Mouse (Mus musculus): ENCODE data around the gene Eif4b. TPM values are rescaled to one million over a fixed set of nuclear protein-coding genes. Genes with fewer than 3 reads are reported as not detected.

Gene Eif4b
- polyA plus RNA-seq, 1 experiment from 2014 or later = 121 TPM

GRCm38 (mm10) chr15:102112181-102112580 is 38.6 kb downstream of the Eif4b start:
- no peak overlapping the region for H3K4me3 ChIP-seq (replicated peaks)
- no peaks in the 10 kb centered on the region for H3K9me3 ChIP-seq
- peaks cover 87% of the 10 kb centered on the region for H3K36me3 ChIP-seq
- WGBS = 94% methylated on average over 6 of the region's 6 CpGs
- H3K27ac ChIP-seq = no peak overlapping the region
- no peak overlapping the region for H3K4me2 ChIP-seq
- H3K9ac ChIP-seq (replicated peaks) = no peak overlapping the region
- peaks cover 20% of the 10 kb centered on the region for H3K4me1 ChIP-seq (replicated peaks)
- no peak for ATAC-seq (ENCODE audit: insufficient number of reproducible peaks, insufficient read depth, low FRiP score, low TSS enrichment, low read depth)
- peaks cover 3% of the 10 kb centered on the region; the same call in 1 of the 2 replicates for H3K27me3 ChIP-seq

DNA sequence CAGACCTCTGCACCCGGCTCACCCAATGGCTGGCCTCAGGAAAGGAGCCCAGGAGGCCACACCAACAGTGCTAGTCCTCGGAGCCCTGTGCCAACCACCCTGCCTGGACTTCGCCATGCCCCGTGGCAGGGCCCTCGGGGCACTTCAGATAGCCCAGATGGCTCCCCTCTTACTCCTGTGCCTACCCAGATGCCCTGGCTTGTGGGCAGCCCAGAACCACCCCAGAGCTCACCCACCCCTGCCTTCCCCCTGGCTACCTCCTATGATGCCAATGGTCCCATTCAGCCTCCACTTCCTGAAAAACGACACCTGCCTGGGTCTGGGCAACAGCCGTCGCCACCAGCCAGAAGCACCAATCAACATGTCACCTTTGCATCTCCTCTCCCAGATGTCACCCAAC is 39.3 kb downstream of the Eif4b start:
- WGBS = 73% methylated on average over 8 of the region's 8 CpGs
- no peaks in the 10 kb centered on the region for H3K9me3 ChIP-seq
- H3K27me3 ChIP-seq = no peaks in the 10 kb centered on the region
- H3K4me1 ChIP-seq (replicated peaks) = peaks cover 14% of the 10 kb centered on the region
- no peak overlapping the region for H3K27ac ChIP-seq
- H3K4me3 ChIP-seq (replicated peaks) = no peak overlapping the region
- no peak overlapping the region for H3K4me2 ChIP-seq
- peaks cover 91% of the 10 kb centered on the region for H3K36me3 ChIP-seq
- no peak for ATAC-seq (ENCODE audit: insufficient number of reproducible peaks, insufficient read depth, low FRiP score, low TSS enrichment, low read depth)
- H3K9ac ChIP-seq (replicated peaks) = no peak overlapping the region

GRCm38 (mm10) chr15:102113674-102114073 is 40.1 kb downstream of the Eif4b start:
- Histone ChIP-seq H3K4me2 (no peak overlapping the region), H3K27me3 (no peaks in the 10 kb centered on the region), H3K36me3 (peaks cover 95% of the 10 kb centered on the region), H3K4me3 (replicated peaks) (no peak overlapping the region), H3K27ac (no peak overlapping the region), H3K9ac (replicated peaks) (no peak overlapping the region), H3K9me3 (no peaks in the 10 kb centered on the region), H3K4me1 (replicated peaks) (peaks cover 8% of the 10 kb centered on the region)
- 75% methylated on average over 4 of the region's 4 CpGs for WGBS
- no peak for ATAC-seq (ENCODE audit: insufficient number of reproducible peaks, insufficient read depth, low FRiP score, low TSS enrichment, low read depth)

DNA sequence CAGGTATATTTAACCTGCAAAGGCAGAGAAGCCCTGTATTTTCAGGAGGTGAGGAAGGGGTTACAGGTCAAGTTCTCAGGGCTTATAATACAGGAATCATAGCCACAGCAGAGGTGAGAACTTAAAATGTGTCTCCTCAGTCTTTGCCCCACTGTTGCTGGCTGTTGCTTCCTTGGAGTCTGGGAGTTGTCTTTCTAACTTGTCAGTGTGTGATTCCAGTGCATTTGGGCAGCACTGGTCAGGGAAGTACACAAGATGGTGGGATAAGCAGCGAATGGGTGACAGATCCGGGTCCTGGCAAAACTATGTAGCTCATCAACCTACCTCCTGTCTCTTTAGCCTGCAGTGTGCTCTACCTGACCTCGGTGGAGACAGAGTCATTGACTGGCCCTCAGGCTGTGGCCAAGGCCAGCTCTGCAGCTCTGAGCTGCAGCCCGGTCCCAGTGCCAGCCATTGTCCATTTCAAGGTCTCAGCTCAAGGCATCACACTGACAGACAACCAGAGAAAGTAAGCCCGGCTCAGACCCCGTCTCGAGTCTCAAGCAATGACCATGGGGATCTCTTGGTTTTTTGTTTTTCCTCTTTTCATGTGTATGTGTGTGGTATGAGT is 41.2 kb downstream of the Eif4b start:
- Histone ChIP-seq H3K4me3 (replicated peaks) (no peak overlapping the region), H3K27ac (no peak overlapping the region), H3K36me3 (peaks cover 95% of the 10 kb centered on the region), H3K9ac (replicated peaks) (no peak overlapping the region), H3K9me3 (no peaks in the 10 kb centered on the region), H3K27me3 (no peaks in the 10 kb centered on the region), H3K4me2 (no peak overlapping the region), H3K4me1 (replicated peaks) (no peaks in the 10 kb centered on the region; the same call in 1 of the 2 replicates)
- WGBS = 88% methylated on average over 7 of the region's 7 CpGs
- no peak for ATAC-seq (ENCODE audit: insufficient number of reproducible peaks, insufficient read depth, low FRiP score, low TSS enrichment, low read depth)

- Histone ChIP-seq H3K4me2 (no peak overlapping the region), H3K9me3 (no peaks in the 10 kb centered on the region), H3K4me1 (replicated peaks) (no peaks in the 10 kb centered on the region; the same call in 1 of the 2 replicates), H3K36me3 (peaks cover 96% of the 10 kb centered on the region), H3K4me3 (replicated peaks) (no peak overlapping the region), H3K27ac (no peak overlapping the region), H3K9ac (replicated peaks) (no peak overlapping the region), H3K27me3 (no peaks in the 10 kb centered on the region)
- 69% methylated on average over 9 of the region's 9 CpGs for WGBS
- ATAC-seq (ENCODE audit: insufficient number of reproducible peaks, insufficient read depth, low FRiP score, low TSS enrichment, low read depth) = no peak
Observed at GRCm38 (mm10) chr15:102115731-102116231, 42.2 kb downstream of the Eif4b start.

DNA sequence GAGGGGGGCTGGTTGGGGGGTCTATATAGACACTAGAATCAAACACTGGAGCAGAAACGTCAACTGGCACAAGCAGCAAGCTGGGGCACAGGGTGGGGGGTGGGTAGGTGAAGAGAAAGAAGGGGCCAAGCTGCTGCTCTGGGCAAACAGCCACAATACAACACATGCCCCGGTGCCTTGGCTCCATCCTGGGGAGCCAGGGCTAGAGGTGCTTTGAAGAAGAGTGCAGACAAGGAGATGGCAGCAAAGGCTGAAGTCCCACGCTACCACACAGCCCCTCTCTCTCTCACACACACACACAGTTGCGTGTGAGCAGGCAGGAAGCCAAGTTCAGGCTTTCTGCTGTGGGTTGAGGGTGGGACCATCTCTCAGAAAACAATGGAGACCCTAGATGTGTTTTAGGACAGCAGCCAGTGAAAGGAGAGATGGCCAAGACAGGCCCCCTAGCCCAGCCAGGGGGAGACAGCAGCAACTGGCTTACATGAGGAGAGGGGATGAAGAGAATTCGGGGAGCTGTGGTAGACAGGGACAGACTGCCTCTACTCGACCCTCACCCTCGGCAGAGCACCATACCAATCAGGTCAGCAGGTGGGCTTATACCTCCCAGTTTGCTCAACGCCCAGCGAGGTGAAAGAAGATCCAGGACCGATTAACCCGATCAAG is 43.3 kb downstream of the Eif4b start:
- no peak overlapping the region for H3K27ac ChIP-seq
- no peak overlapping the region for H3K4me3 ChIP-seq (replicated peaks)
- no peak overlapping the region for H3K4me2 ChIP-seq
- no peaks in the 10 kb centered on the region; the same call in 1 of the 2 replicates for H3K4me1 ChIP-seq (replicated peaks)
- no peaks in the 10 kb centered on the region for H3K9me3 ChIP-seq
- no peaks in the 10 kb centered on the region for H3K27me3 ChIP-seq
- ATAC-seq (ENCODE audit: insufficient number of reproducible peaks, insufficient read depth, low FRiP score, low TSS enrichment, low read depth) = no peak
- no peak overlapping the region for H3K9ac ChIP-seq (replicated peaks)
- H3K36me3 ChIP-seq = peaks cover 96% of the 10 kb centered on the region
- WGBS = 83% methylated on average over 11 of the region's 11 CpGs

GRCm38 (mm10) chr15:102117461-102118443 is 44.2 kb downstream of the Eif4b start:
- WGBS = 82% methylated on average over 18 of the region's 19 CpGs
- Histone ChIP-seq H3K9me3 (no peaks in the 10 kb centered on the region), H3K36me3 (peaks cover 95% of the 10 kb centered on the region), H3K4me1 (replicated peaks) (no peaks in the 10 kb centered on the region; the same call in 1 of the 2 replicates), H3K9ac (replicated peaks) (no peak overlapping the region), H3K27ac (no peak overlapping the region), H3K27me3 (no peaks in the 10 kb centered on the region), H3K4me3 (replicated peaks) (no peak overlapping the region), H3K4me2 (no peak overlapping the region)
- ATAC-seq (ENCODE audit: insufficient number of reproducible peaks, insufficient read depth, low FRiP score, low TSS enrichment, low read depth) = no peak; the same call in 1 of the 2 replicates

DNA sequence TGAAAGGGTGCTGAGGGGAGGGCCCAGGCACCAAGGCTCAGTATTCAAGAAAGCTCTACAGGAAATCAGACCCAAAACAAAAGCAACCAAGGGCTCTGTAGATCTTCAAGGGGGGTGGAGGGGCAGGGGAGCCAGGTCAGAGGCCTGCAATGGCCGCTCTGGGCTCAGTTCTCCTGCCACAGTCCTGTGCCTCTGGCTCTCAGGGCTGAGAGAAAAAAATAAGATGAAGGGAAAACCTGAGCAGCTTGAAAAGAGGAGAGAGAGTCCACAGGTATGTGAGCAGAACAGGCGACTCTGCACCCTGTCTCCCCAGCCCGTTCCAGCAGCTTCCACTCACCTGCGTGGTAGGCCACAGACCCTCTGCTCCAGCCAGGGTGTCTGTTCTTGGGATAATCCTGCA is 45.0 kb downstream of the Eif4b start:
- H3K9ac ChIP-seq (replicated peaks) = no peak overlapping the region
- H3K9me3 ChIP-seq = no peaks in the 10 kb centered on the region
- no peaks in the 10 kb centered on the region for H3K4me1 ChIP-seq (replicated peaks)
- H3K4me3 ChIP-seq (replicated peaks) = no peak overlapping the region
- no peak overlapping the region for H3K27ac ChIP-seq
- H3K36me3 ChIP-seq = peaks cover 89% of the 10 kb centered on the region
- no peaks in the 10 kb centered on the region for H3K27me3 ChIP-seq
- 90% methylated on average over 4 of the region's 4 CpGs for WGBS
- H3K4me2 ChIP-seq = no peak overlapping the region
- ATAC-seq (ENCODE audit: insufficient number of reproducible peaks, insufficient read depth, low FRiP score, low TSS enrichment, low read depth) = no peak

- H3K4me1 ChIP-seq (replicated peaks) = no peaks in the 10 kb centered on the region
- no peaks in the 10 kb centered on the region for H3K27me3 ChIP-seq
- H3K9ac ChIP-seq (replicated peaks) = no peak overlapping the region
- no peak overlapping the region for H3K4me3 ChIP-seq (replicated peaks)
- WGBS = 69% methylated on average over 8 of the region's 8 CpGs
- H3K9me3 ChIP-seq = no peaks in the 10 kb centered on the region
- no peak overlapping the region for H3K4me2 ChIP-seq
- no peak for ATAC-seq (ENCODE audit: insufficient number of reproducible peaks, insufficient read depth, low FRiP score, low TSS enrichment, low read depth)
- peaks cover 85% of the 10 kb centered on the region for H3K36me3 ChIP-seq
- H3K27ac ChIP-seq = no peak overlapping the region
Observed at GRCm38 (mm10) chr15:102119121-102119830, 45.7 kb downstream of the Eif4b start.

DNA sequence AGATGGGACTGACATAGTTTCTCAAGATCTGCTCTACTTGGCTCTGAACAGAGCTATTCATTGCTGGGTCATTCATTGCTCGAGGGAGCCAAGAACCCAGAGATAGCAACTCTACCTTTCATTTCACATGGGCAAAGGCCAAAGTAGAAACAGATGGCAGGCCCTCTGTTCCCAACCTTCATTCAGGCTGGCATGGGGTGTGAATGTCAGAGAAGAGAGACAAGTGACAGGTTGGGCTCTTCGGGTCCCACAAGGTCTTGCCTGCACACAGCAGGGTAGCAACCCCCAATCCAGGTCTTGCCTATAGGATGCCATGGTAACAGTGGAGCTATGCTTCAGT is 46.2 kb downstream of the Eif4b start:
- no peak overlapping the region for H3K4me3 ChIP-seq (replicated peaks)
- H3K27ac ChIP-seq = no peak overlapping the region
- no peak for ATAC-seq (ENCODE audit: insufficient number of reproducible peaks, insufficient read depth, low FRiP score, low TSS enrichment, low read depth)
- no peak overlapping the region for H3K4me2 ChIP-seq
- no peaks in the 10 kb centered on the region for H3K27me3 ChIP-seq
- H3K9ac ChIP-seq (replicated peaks) = no peak overlapping the region
- H3K36me3 ChIP-seq = peaks cover 85% of the 10 kb centered on the region
- no peaks in the 10 kb centered on the region for H3K4me1 ChIP-seq (replicated peaks)
- no peaks in the 10 kb centered on the region for H3K9me3 ChIP-seq
- WGBS = 76% methylated on average over 2 of the region's 2 CpGs

Measured in limb, embryonic 12.5 days (tissue).